Mouse (Mus musculus) hindbrain, embryonic 14.5 days (tissue): ENCODE measurements at regions not wholly inside any gene's neighbourhood (a gene's known extent, or its start where the extent isn't known, plus 50 kb on each side); places are given as distances from the start of the nearest gene placed in this dataset.

ENCODE experiments used
- ATAC-seq: fragments of 200-750 bp; cut with Nextera tagmentation; 2 replicates; pipeline ENCODE4 v1.8.0; 2017; ENCODE audit warnings: moderate number of reproducible peaks, mild to moderate bottlenecking, moderate TSS enrichment, moderate library complexity; ENCODE audit not compliant: low FRiP score
- DNase-seq: peaks from one replicate; pipeline ENCODE4 v3.0.0-alpha.2; 2015; ENCODE audit warnings: low spot score
- H3K27ac ChIP-seq: fragments of 300-500 bp; sonication (generic); 2 replicates; pipeline ENCODE4 v1.5.1; 2014; ENCODE audit warnings: mild to moderate bottlenecking, moderate library complexity
- H3K27me3 ChIP-seq: fragments of 300-500 bp; sonication (generic); 2 replicates; pipeline ENCODE4 v1.6.1; 2014; ENCODE audit warnings: mild to moderate bottlenecking, low read length, mixed read lengths; ENCODE audit not compliant: control insufficient read depth, insufficient read depth
- H3K36me3 ChIP-seq: fragments of 300-500 bp; sonication (generic); replicated peaks from 2 replicates; pipeline ENCODE4 v1.6.1; 2014; ENCODE audit not compliant: control insufficient read depth, insufficient read depth
- H3K4me1 ChIP-seq: fragments of 300-500 bp; sonication (generic); replicated peaks from 2 replicates; pipeline ENCODE4 v1.6.1; 2014; ENCODE audit warnings: antibody characterized with exemption, low read length, mixed read lengths; ENCODE audit not compliant: control insufficient read depth, insufficient read depth
- H3K4me2 ChIP-seq: fragments of 300-500 bp; sonication (generic); replicated peaks from 2 replicates; pipeline ENCODE4 v1.6.1; 2014; ENCODE audit warnings: mild to moderate bottlenecking, moderate library complexity
- H3K4me3 ChIP-seq: fragments of 300-500 bp; sonication (generic); replicated peaks from 2 replicates; pipeline ENCODE4 v1.5.1; 2014; ENCODE audit warnings: mild to moderate bottlenecking, low read length
- H3K9ac ChIP-seq: fragments of 300-500 bp; sonication (generic); 2 replicates; pipeline ENCODE4 v1.6.1; 2014
- H3K9me3 ChIP-seq: fragments of 300-500 bp; sonication (generic); 2 replicates; pipeline ENCODE4 v1.6.1; 2016; ENCODE audit warnings: low read length; ENCODE audit not compliant: control insufficient read depth
- WGBS: fragments of 180-500 bp; shearing (Covaris S2); extraction: QIAGEN DNeasy Blood & Tissue Kit; methylation state at CpG from one replicate; pipeline ENCODE4 v1.1.7; 2014; 5-methylcytosine and 5-hydroxymethylcytosine counted together

DNA sequence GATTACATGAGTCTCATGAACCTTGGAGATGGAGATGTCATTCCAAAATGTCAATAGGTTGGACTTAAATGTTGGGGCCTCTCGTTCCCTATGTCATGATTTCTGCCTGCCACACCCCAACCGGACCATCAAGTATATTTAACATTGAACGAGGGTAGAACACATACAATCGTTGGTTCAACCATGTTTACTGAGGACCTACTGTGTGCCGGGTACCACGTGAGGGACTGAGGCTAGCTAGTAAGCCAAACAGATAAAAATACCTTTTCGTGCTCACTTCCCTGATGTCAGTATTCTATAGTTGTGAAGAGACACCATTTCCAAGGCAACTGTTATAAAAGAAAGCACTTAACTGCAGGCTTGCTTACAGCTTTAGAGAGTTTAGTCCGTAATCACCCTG lies 70.6 kb upstream of the Tnrc6c start:
- H3K27me3 ChIP-seq, result no peaks in the 10 kb centered on the region
- H3K27ac ChIP-seq, result no peak overlapping the region
- no peaks in the 10 kb centered on the region for H3K36me3 ChIP-seq
- no peak for DNase-seq
- H3K4me1 ChIP-seq, result peaks cover 14% of the 10 kb centered on the region; the same call in 1 of the 2 replicates
- H3K4me3 ChIP-seq, result no peak overlapping the region
- WGBS, result 92% methylated on average over 8 of the region's 8 CpGs
- H3K4me2 ChIP-seq, result no peak overlapping the region
- ATAC-seq, result no peak
- H3K9me3 ChIP-seq, result no peaks in the 10 kb centered on the region
- H3K9ac ChIP-seq, result no peak overlapping the region

DNA sequence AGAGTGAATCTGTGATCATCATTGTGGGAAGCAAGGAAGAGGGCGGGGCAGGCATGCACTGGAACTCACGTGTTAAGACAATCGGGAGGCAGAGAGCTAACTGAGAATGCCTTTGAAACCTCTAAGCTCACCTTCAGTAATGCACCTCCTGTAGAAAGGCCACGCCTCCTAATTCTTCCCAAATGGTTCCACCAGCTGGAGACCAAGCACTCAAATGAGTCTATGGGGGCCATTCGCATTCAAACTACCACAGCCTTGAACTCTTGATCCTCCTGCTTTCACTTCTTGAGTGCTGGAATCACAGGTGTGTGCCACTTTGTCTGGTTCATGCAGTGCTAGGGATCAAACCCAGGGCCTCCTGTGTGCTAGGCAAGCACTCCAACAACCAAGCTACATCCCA lies 68.5 kb upstream of the Tnrc6c start:
- no peak for ATAC-seq
- 89% methylated on average over 5 of the region's 5 CpGs for WGBS

GRCm38 (mm10) chr11:117586063-117586462 lies 68.0 kb upstream of the Tnrc6c start:
- H3K4me1 ChIP-seq, result peaks cover 19% of the 10 kb centered on the region; the same call in 1 of the 2 replicates
- H3K36me3 ChIP-seq, result no peaks in the 10 kb centered on the region
- no peak for DNase-seq
- ATAC-seq, result no peak
- 49% methylated on average over 4 of the region's 4 CpGs for WGBS
- no peak overlapping the region for H3K27ac ChIP-seq
- no peaks in the 10 kb centered on the region for H3K27me3 ChIP-seq
- no peak overlapping the region for H3K4me3 ChIP-seq
- no peak overlapping the region for H3K9ac ChIP-seq
- no peak overlapping the region for H3K4me2 ChIP-seq
- H3K9me3 ChIP-seq, result no peaks in the 10 kb centered on the region

More for the DNA sequence above, 68.5 kb upstream of the Tnrc6c start:
- Histone ChIP-seq H3K9me3 (no peaks in the 10 kb centered on the region), H3K9ac (no peak overlapping the region), H3K36me3 (no peaks in the 10 kb centered on the region), H3K4me2 (no peak overlapping the region), H3K4me3 (no peak overlapping the region), H3K4me1 (peaks cover 20% of the 10 kb centered on the region; the same call in 1 of the 2 replicates), H3K27me3 (no peaks in the 10 kb centered on the region), H3K27ac (no peak overlapping the region)
- no peak for DNase-seq

DNA sequence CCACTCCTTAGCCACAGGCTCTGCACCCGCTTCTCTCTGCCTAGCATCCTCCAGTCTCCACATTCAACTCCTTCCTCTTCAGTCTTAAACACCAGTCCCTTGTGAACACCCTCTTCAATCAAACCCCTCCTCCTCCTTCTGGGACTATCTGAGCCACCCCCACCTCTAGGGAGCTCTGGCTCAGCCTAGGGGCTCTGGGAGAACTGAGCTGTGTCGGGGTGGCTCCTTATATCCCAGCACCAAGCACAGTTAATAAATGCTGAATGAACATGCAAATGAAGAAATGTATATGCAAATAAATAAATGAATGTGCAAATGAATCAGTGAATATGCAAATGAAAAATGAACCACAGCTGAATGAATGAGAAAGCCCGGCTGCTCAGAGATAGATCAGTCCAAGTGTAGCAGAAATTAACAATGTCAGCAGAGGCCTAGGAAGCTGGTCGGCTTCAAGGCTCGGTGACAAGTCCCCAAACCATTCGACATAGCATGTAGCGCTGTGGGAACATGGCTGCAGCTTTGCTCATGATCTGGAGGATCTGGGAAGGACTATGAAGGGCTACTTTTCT lies 67.1 kb upstream of the Tnrc6c start:
- Histone ChIP-seq H3K9ac (no peak overlapping the region), H3K36me3 (no peaks in the 10 kb centered on the region), H3K27ac (peak overlapping the region; percentile 41; the same call in 1 of the 2 replicates), H3K4me2 (no peak overlapping the region), H3K9me3 (no peaks in the 10 kb centered on the region), H3K27me3 (no peaks in the 10 kb centered on the region), H3K4me3 (no peak overlapping the region), H3K4me1 (peaks cover 17% of the 10 kb centered on the region; the same call in 1 of the 2 replicates)
- WGBS, result 53% methylated on average over 7 of the region's 7 CpGs
- DNase-seq, result no peak
- peak; percentile 37; the same call in 1 of the 2 replicates for ATAC-seq

DNA sequence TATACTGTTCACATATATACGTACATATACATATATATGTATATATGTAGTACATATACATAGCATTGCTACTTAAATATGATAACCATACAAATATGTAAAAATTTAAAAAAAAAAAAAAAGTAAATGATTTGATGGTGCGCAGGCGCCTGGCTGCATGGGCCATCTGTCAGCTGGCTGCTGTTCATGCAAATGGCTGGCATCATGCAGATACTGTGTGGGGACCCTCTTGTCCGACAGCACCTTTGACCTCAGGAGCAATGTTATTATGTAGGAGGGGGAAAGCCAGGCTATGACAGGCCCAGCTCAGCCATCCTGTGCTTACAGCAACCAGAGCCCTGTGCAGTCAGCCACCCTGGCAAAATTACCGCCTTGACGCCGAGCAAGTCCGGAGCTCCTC lies 65.1 kb upstream of the Tnrc6c start:
- Histone ChIP-seq H3K27ac (peak overlapping the region; percentile 39; the same call in 1 of the 2 replicates), H3K36me3 (no peaks in the 10 kb centered on the region), H3K9ac (no peak overlapping the region), H3K9me3 (no peaks in the 10 kb centered on the region), H3K4me2 (no peak overlapping the region), H3K27me3 (no peaks in the 10 kb centered on the region), H3K4me1 (peaks cover 17% of the 10 kb centered on the region; the same call in 1 of the 2 replicates), H3K4me3 (no peak overlapping the region)
- no peak for DNase-seq
- WGBS, result 68% methylated on average over 8 of the region's 8 CpGs
- no peak for ATAC-seq

- Histone ChIP-seq H3K4me3 (no peak overlapping the region), H3K36me3 (no peaks in the 10 kb centered on the region), H3K9me3 (no peaks in the 10 kb centered on the region), H3K9ac (no peak overlapping the region), H3K4me1 (peaks cover 17% of the 10 kb centered on the region; the same call in 1 of the 2 replicates), H3K27me3 (no peaks in the 10 kb centered on the region), H3K4me2 (no peak overlapping the region), H3K27ac (peak overlapping the region; percentile 39; the same call in 1 of the 2 replicates)
- ATAC-seq, result no peak
- DNase-seq, result no peak
- 79% methylated on average over 14 of the region's 14 CpGs for WGBS
Measured at GRCm38 (mm10) chr11:117589422-117589821, 64.7 kb upstream of the Tnrc6c start.

GRCm38 (mm10) chr11:117592570-117592969 lies 61.5 kb upstream of the Tnrc6c start:
- H3K27ac ChIP-seq, result no peak overlapping the region
- WGBS, result 60% methylated on average over 3 of the region's 3 CpGs

DNA sequence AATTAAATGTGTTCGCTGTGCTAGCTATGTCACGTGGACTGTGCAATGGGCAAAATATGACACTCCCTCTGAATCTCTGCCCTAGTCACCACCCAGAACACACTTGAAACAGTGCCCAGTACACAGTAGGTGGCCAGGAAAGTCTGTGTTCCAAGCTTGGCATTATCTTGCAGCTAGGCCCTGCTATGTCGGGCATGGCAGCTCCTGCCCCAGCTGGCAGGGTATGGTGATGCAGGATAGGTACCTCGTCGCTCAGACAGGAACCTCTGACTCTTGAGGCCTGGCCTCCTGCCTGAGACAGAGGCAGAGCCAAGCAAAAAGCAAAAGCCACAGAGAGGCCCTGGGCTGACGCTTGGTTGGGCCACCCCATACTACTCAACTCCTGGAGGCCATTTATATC lies 57.9 kb upstream of the Tnrc6c start:
- Histone ChIP-seq H3K9me3 (no peaks in the 10 kb centered on the region), H3K9ac (no peak overlapping the region), H3K4me2 (no peak overlapping the region), H3K27ac (no peak overlapping the region), H3K27me3 (peaks cover 4% of the 10 kb centered on the region; the same call in 1 of the 2 replicates), H3K4me3 (no peak overlapping the region), H3K36me3 (no peaks in the 10 kb centered on the region), H3K4me1 (peaks cover 44% of the 10 kb centered on the region)
- 67% methylated on average over 6 of the region's 6 CpGs for WGBS
- ATAC-seq (no peak), DNase-seq (peak; percentile 54)

More at GRCm38 (mm10) chr11:117592570-117592969, 61.5 kb upstream of the Tnrc6c start:
- no peak for DNase-seq
- H3K4me2 ChIP-seq, result no peak overlapping the region
- H3K4me3 ChIP-seq, result no peak overlapping the region
- H3K36me3 ChIP-seq, result no peaks in the 10 kb centered on the region
- peaks cover 15% of the 10 kb centered on the region for H3K4me1 ChIP-seq
- ATAC-seq, result no peak
- H3K27me3 ChIP-seq, result peaks cover 4% of the 10 kb centered on the region; the same call in 1 of the 2 replicates
- H3K9me3 ChIP-seq, result no peaks in the 10 kb centered on the region
- H3K9ac ChIP-seq, result no peak overlapping the region

DNA sequence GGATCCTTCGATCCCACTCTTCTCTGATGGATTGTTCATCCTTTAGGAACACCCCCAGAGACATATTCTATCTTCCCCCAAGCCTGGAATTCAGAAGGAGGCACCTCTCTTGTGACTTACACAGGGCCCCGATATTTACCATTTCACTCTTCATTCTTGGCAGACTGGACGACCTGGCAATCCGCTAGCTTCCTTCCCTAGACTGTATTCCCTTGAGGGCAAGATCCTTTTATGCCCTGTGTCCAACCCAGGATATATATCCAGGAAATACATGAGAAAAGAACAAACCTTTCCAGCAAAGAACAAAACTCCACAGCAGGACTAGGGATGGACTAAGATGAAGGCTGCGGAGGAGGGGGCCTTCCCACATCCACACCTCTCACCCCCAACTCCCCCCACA lies 56.3 kb upstream of the Tnrc6c start:
- H3K4me1 ChIP-seq, result peaks cover 45% of the 10 kb centered on the region
- H3K9me3 ChIP-seq, result no peaks in the 10 kb centered on the region
- no peak for ATAC-seq
- peak overlapping the region; percentile 89 for H3K27ac ChIP-seq
- WGBS, result 13% methylated on average over 5 of the region's 5 CpGs
- no peak overlapping the region for H3K4me3 ChIP-seq
- H3K4me2 ChIP-seq, result peak overlapping the region; percentile 30
- no peaks in the 10 kb centered on the region for H3K36me3 ChIP-seq
- H3K9ac ChIP-seq, result peak overlapping the region; percentile 6; the same call in 1 of the 2 replicates
- peak; percentile 40 for DNase-seq
- peaks cover 4% of the 10 kb centered on the region; the same call in 1 of the 2 replicates for H3K27me3 ChIP-seq
